ENCODE assay signal across 16 mouse cellular contexts in the genomic region with DNA sequence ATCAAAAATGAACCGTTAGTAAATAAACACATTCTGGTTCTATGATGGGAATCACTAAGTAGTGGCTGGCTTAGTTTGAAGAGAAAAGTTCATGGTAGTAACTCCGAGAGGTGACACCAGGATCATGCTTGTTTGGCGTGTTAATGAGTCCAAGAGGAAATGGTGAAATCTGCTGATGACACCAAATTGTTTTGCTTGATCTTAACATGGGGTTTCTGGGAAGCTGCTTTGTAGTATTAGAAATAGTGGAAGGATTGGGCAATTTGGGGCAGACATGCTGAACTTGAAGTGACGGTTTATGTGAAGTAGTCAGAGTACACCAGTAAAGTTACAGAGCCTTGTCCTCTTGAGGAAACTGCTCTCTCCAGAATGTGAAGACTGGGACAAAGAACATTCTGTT. TPM values are rescaled to one million over a fixed set of nuclear protein-coding genes. Genes with fewer than 3 reads are reported as not detected.
DNase-seq lines count a peak whose midpoint lies in the region; ATAC-seq and TF ChIP-seq lines count a peak whose summit lies in the region.
"Had no signal": no experiment of that assay in that cellular context is flagged by ENCODE, and none has a peak within 500 bp of the region (broad histone marks: within the 10 kb centered on the region; RNA-seq: fewer than 3 reads in every experiment).

No protein-coding gene starts in this region.

- no peak for ATAC-seq in liver, embryonic 11.5 days (replicated peaks; ENCODE audit: low FRiP score)
- no peak for ATAC-seq in kidney, embryonic 14.5 days (ENCODE audit: low FRiP score, low TSS enrichment)
- ATAC-seq in forebrain, embryonic 12.5 days (ENCODE audit: low FRiP score) = no peak

- no peaks in the 10 kb centered on the region for H3K27me3 ChIP-seq in liver, adult 2 months (ENCODE audit: control insufficient read depth, insufficient read depth, low read length)
- H3K27me3 ChIP-seq in liver, embryonic 11.5 days (replicated peaks; ENCODE audit: control insufficient read depth, insufficient read depth, low read length) = no peaks in the 10 kb centered on the region
- no peaks in the 10 kb centered on the region for H3K27me3 ChIP-seq in kidney, embryonic 14.5 days (ENCODE audit: control insufficient read depth, insufficient read depth, low read length)
- no peaks in the 10 kb centered on the region for H3K27me3 ChIP-seq in forebrain, embryonic 12.5 days
- H3K27me3 ChIP-seq: limb, embryonic 12.5 days had no signal

- H3K4me2 ChIP-seq in liver, embryonic 11.5 days = no peak overlapping the region
- no peak overlapping the region for H3K4me2 ChIP-seq in kidney, embryonic 14.5 days (replicated peaks; ENCODE audit: low read depth, low read length)
- no peak overlapping the region for H3K4me2 ChIP-seq in forebrain, embryonic 12.5 days
- H3K4me2 ChIP-seq: limb, embryonic 12.5 days had no signal

- TF ChIP-seq CTCF in liver, adult 2 months (IDR thresholded peaks at IDR 0.05; ENCODE audit: low read depth, low read length) = no peak
- no peak for TF ChIP-seq CTCF in bone marrow macrophage, adult 2 months (IDR thresholded peaks at IDR 0.05; ENCODE audit: low read depth, low read length)

- peaks cover 41% of the 10 kb centered on the region for H3K4me1 ChIP-seq in liver, adult 2 months (ENCODE audit: control insufficient read depth, insufficient read depth, low read length)
- H3K4me1 ChIP-seq in liver, embryonic 11.5 days (replicated peaks; ENCODE audit: control insufficient read depth, insufficient read depth, low read length) = peaks cover 20% of the 10 kb centered on the region
- peaks cover 37% of the 10 kb centered on the region for H3K4me1 ChIP-seq in bone marrow macrophage, adult 2 months (ENCODE audit: control insufficient read depth, insufficient read depth, low read length)
- H3K4me1 ChIP-seq in kidney, embryonic 14.5 days (ENCODE audit: control insufficient read depth, insufficient read depth, low read length) = peaks cover 15% of the 10 kb centered on the region
- peaks cover 9% of the 10 kb centered on the region; the same call in 1 of the 2 replicates for H3K4me1 ChIP-seq in forebrain, embryonic 12.5 days

- TF ChIP-seq POLR2A in liver, adult 2 months (IDR thresholded peaks at IDR 0.05; ENCODE audit: extremely low read depth, insufficient read depth, low read length) = no peak
- TF ChIP-seq POLR2A in bone marrow macrophage, adult 2 months (IDR thresholded peaks at IDR 0.05; ENCODE audit: borderline replicate concordance, low read depth, low read length) = no peak

- no peak overlapping the region for H3K4me3 ChIP-seq in liver, adult 2 months (ENCODE audit: insufficient read depth, low read depth, low read length)
- no peak overlapping the region for H3K4me3 ChIP-seq in liver, embryonic 11.5 days (ENCODE audit: low read depth, low read length)
- no peak overlapping the region for H3K4me3 ChIP-seq in bone marrow macrophage, adult 2 months (ENCODE audit: insufficient read depth, low read length)
- no peak overlapping the region for H3K4me3 ChIP-seq in kidney, embryonic 14.5 days (ENCODE audit: low read length)
- H3K4me3 ChIP-seq in forebrain, embryonic 12.5 days (replicated peaks) = no peak overlapping the region
- H3K4me3 ChIP-seq: embryonic facial prominence, embryonic 10.5 days; gastrocnemius, adult 2 months; heart, adult 2 months; left cerebral cortex, adult 2 months; limb, embryonic 12.5 days had no signal

- DNase-seq in liver, adult 2 months (ENCODE audit: extremely low read depth, low read depth, low spot score) = peak; percentile 97
- no peak for DNase-seq in liver, embryonic 11.5 days (ENCODE audit: low spot score)
- peak; percentile 64 for DNase-seq in lung, postnatal 36 days
- DNase-seq in natural killer cell, adult 2 months (ENCODE audit: low spot score in 2 of 2) = no peak
- DNase-seq in adrenal gland, adult 2 months = no peak
- DNase-seq: cerebellum, adult 18-20 months; gastrocnemius, adult 2 months; heart, adult 2 months; midbrain, embryonic 14.5 days; thymus, adult 18-20 months had no signal

- H3K9me3 ChIP-seq in liver, embryonic 11.5 days (ENCODE audit: control insufficient read depth, low read length) = no peaks in the 10 kb centered on the region
- H3K9me3 ChIP-seq in kidney, embryonic 14.5 days (ENCODE audit: control insufficient read depth, low read length) = no peaks in the 10 kb centered on the region
- no peaks in the 10 kb centered on the region for H3K9me3 ChIP-seq in forebrain, embryonic 12.5 days
- H3K9me3 ChIP-seq: embryonic facial prominence, embryonic 10.5 days; limb, embryonic 12.5 days had no signal

- H3K9ac ChIP-seq in liver, adult 2 months (ENCODE audit: low read depth, low read length) = no peak overlapping the region
- no peak overlapping the region for H3K9ac ChIP-seq in liver, embryonic 11.5 days (ENCODE audit: low read depth, low read length)
- no peak overlapping the region for H3K9ac ChIP-seq in kidney, embryonic 14.5 days (ENCODE audit: low read depth, low read length)
- no peak overlapping the region for H3K9ac ChIP-seq in forebrain, embryonic 12.5 days
- H3K9ac ChIP-seq: limb, embryonic 12.5 days had no signal

- WGBS in liver, adult 2 months = 12% methylated on average over 4 of the region's 4 CpGs
- 75% methylated on average over 4 of the region's 4 CpGs for WGBS in liver, embryonic 11.5 days
- 62% methylated on average over 4 of the region's 4 CpGs for WGBS in kidney, embryonic 14.5 days
- WGBS in forebrain, embryonic 12.5 days = 85% methylated on average over 4 of the region's 4 CpGs

- peak overlapping the region; percentile 82 for H3K27ac ChIP-seq in liver, adult 2 months (replicated peaks; ENCODE audit: insufficient read depth, low read depth, low read length)
- no peak overlapping the region for H3K27ac ChIP-seq in liver, embryonic 11.5 days (ENCODE audit: low read depth, low read length)
- peak overlapping the region; percentile 48 for H3K27ac ChIP-seq in bone marrow macrophage, adult 2 months (ENCODE audit: insufficient read depth, low read depth, low read length)
- peak overlapping the region; percentile 72; the same call in 1 of the 2 replicates for H3K27ac ChIP-seq in kidney, embryonic 14.5 days (ENCODE audit: low read depth, low read length)
- H3K27ac ChIP-seq in forebrain, embryonic 12.5 days = no peak overlapping the region
- H3K27ac ChIP-seq: embryonic facial prominence, embryonic 10.5 days; gastrocnemius, adult 2 months; heart, adult 2 months; left cerebral cortex, adult 2 months had no signal

- H3K79me2 ChIP-seq in liver, adult 2 months (ENCODE audit: control insufficient read depth, insufficient read depth, low read length) = no peaks in the 10 kb centered on the region

- H3K36me3 ChIP-seq in liver, adult 2 months (ENCODE audit: control insufficient read depth, insufficient read depth, low read length) = no peaks in the 10 kb centered on the region
- H3K36me3 ChIP-seq in liver, embryonic 11.5 days (ENCODE audit: control insufficient read depth, insufficient read depth, low read length) = no peaks in the 10 kb centered on the region
- no peaks in the 10 kb centered on the region for H3K36me3 ChIP-seq in kidney, embryonic 14.5 days (ENCODE audit: control insufficient read depth, insufficient read depth, low read length)
- H3K36me3 ChIP-seq in forebrain, embryonic 12.5 days (replicated peaks) = no peaks in the 10 kb centered on the region
- H3K36me3 ChIP-seq: embryonic facial prominence, embryonic 10.5 days; limb, embryonic 12.5 days had no signal

RNA-seq across cellular contexts. Expression of a gene that starts 59.1 kb away (rescaled TPM):
- 1.7 TPM in 2 replicates for total RNA-seq in liver, adult 2 months (2014; rRNA removed)
- 0.55 and 0.58 TPM in 2 replicates for polyA plus RNA-seq in liver, adult 2 months (2012; rRNA removed)
- 7.7 and 8.3 TPM in 2 replicates for polyA plus RNA-seq in liver, embryonic 11.5 days (2014; fragmentation: Nextera tagmentation; extraction: Ambion mirVana)
- 1.3 and 2.8 TPM in 2 replicates for polyA plus RNA-seq in bone marrow macrophage, adult 2 months (2012; ENCODE audit: insufficient read depth, insufficient read length, missing spikeins)
- polyA plus RNA-seq in kidney, embryonic 14.5 days (2014; fragmentation: Nextera tagmentation; extraction: Ambion mirVana) = 7.2 and 8.5 TPM in 2 replicates
- polyA plus RNA-seq in forebrain, embryonic 12.5 days (2016; fragmentation: Nextera tagmentation; extraction: Ambion mirVana) = 7.2 and 7.7 TPM in 2 replicates
- total RNA-seq in adrenal gland, adult 2 months (2021) = under 1 TPM; 0.45 to 0.49 TPM
- 0.07 and 0.08 TPM in 2 replicates for polyA plus RNA-seq in adrenal gland, adult 2 months (2012; rRNA removed)

Comparison
In these comparisons a context has a peak if more than half of its experiments do, and no peak if none do; other contexts are left out.
1. DNase-seq: peak in liver, adult 2 months (single experiment) and lung, postnatal 36 days (single experiment); none in liver, embryonic 11.5 days (single experiment), natural killer cell, adult 2 months (0 of 2) and adrenal gland, adult 2 months (single experiment).
2. H3K27ac ChIP-seq: peak in liver, adult 2 months (single experiment), bone marrow macrophage, adult 2 months (single experiment) and kidney, embryonic 14.5 days (single experiment); none in liver, embryonic 11.5 days (single experiment) and forebrain, embryonic 12.5 days (single experiment).